Mouse (Mus musculus) adrenal gland, adult (tissue): ENCODE measurements at regions not wholly inside any gene's neighbourhood (a gene's known extent, or its start where the extent isn't known, plus 50 kb on each side); places are given as distances from the start of the nearest gene placed in this dataset.
"Not testable (repeated sequence)": the region's sequence is repeated elsewhere in the genome, so short reads cannot be mapped to it uniquely, and the experiment has no call there.

Source experiments
- DNase-seq, 2 experiments: peaks; one replicate each; pipeline ENCODE4 v3.0.0; 2022 to 2023; ENCODE audit warnings: low spot score in 1 of 2; ENCODE audit not compliant: inconsistent age in 2 of 2

DNA sequence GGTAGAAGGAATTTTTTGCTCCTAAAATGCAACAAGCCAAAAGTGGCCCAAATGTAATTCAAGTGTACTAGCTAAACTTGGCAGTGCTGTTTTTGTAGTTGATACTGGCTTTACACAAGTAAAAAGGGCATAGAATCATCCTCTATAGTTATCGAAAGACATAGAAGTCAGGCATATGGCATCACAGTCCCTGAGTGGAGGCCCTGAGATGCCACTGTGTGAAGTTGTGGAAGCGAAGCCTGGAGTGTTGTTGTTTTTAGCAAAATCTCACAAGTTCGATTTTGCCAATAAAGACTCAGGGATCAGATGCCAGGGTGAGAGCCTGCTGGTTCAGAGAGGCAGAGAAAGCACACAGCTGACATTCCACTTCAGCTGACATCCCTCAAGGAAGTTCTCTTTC is 121.6 kb upstream of the C9orf72 start:
- DNase-seq: no peak

DNA sequence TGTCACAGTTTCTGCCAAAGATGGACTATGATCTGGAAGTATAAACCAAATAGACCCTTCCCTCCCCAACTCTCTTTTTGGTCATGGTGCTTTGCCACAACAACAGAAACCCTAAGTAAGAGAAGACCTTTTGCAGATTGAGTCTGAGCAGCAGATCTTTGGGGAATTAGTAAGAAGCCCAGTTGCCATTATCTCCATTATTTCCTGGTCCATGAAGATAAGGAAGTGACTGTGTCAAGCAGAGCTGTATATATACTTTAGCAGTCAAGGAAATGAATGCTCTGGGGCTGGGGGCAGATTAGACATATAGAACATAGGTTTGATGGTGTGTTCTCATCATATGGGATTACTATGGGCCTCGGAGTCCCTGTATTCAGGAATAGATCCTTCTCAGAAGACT is 117.8 kb upstream of the C9orf72 start:
- DNase-seq: no peak

DNA sequence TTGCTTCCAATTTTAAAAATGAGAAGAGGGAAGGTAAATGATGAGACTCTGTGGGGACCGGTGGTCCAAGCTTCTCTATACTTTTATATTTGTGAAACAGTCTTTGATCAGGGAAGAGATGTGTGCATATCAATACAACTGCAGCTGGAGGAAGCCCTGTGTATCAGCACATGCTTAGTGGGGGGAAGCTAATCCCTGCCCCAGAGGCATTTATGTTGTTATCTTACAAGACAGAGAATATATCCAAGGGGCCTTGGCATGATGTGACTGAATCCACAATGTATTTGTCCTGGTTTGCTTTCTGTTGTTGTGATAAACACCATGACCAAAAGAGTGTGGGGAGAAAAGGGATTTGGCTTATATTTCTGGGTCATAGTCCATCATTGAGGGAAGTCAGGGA is 105.2 kb upstream of the C9orf72 start:
- no peak for DNase-seq

DNA sequence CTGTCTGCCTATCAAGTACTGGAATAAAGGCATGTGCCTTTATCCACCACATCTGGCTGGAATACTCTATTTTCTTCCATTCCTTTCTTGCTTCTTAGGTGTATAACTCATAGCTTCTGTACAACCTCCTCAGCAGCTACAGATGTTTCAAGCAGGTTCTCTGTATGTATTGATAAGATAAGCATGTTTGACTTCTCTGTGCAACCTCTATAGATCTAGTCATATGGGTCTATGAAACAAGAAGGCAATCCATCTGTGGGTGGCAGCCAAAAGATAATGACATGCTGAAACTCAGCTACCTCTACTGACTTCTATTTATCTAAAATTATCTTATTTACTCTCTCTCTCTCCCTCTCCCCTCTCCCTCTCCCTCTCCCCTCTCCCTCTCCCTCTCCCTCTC is 99.3 kb upstream of the C9orf72 start:
- DNase-seq: no peak

DNA sequence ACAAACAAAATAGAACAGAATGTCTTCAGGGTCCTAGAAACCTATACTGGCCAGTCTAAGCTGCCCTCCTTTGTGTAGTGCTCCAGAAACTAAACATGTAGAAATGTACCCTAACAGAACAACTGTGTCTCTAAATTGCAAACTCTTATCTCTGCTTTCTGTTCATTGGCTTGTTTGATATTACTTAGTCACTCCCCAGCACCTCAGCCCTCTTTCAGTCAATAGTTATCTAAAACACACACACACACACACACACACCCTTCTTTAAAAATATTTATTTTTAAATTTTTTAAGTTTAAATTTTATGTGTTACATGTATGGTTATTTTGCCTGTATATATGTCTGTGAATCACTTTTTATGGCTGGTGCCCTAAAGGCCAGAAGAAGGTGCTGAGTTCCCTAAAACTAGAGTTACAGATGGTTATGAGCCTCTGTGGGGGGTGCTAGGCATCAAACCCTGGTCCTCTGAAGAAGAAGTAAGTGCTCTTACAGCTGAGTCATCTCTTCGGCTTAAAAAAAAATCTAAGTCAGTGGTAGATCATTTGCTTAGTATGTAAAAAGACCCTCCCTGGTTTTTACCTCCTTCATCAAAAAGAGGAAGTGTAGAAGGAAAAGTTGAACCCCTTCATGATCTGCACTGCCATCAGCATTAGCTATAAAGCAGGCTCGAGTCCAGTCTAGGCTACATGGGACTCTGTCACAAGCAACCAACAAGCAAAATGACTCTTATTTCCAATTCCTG is 96.6 kb upstream of the C9orf72 start:
- DNase-seq: no peak

DNA sequence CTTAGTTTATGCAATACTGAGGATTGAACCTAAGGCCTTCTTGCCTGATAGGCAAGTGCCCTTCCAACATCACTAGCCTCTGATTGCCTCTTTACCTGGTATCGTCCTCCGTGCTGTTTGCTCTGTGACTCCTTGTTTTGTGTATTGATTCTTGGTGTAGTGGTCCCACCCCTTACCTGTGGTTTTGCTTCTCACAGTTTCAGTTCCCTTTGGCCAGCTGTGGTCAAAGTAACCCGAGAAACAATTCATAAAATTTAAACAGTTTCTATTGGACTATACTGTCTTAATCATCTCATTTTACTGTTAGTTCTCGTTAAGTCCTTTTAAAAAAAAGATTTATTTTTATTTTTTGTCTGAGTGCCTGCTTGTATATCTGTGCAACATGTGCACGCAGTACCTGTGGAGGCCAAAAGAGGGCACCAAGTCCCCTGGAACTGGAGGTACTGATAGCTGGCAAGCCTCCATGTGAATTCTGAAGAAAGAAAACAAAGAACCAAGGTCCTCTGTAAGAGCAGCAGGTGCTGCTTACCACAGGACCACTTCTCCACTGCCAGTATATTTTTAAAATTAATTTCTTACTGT is 84.5 kb upstream of the C9orf72 start:
- peak; percentile 6 to 63 for DNase-seq

DNA sequence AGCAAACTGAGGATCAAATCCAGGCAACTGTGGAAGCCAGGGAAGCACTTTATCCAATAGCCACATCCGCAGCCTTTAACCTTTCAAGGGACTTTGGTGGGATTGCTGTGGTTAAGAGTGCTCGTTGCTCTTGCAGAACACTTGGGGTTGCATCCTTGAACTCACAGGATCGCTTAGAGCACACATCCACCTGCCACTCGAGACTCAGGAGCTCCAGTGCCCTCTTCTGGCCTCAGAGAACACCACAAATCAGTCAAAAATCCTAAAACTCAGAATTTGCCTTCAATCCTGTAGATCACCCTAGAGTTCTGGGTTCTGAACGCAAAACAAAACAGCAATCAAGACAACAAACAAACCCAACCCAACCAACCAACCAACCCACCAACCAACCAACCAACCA is 82.2 kb upstream of the C9orf72 start:
- DNase-seq: peak in 1 of 2 experiments; percentile 34

DNA sequence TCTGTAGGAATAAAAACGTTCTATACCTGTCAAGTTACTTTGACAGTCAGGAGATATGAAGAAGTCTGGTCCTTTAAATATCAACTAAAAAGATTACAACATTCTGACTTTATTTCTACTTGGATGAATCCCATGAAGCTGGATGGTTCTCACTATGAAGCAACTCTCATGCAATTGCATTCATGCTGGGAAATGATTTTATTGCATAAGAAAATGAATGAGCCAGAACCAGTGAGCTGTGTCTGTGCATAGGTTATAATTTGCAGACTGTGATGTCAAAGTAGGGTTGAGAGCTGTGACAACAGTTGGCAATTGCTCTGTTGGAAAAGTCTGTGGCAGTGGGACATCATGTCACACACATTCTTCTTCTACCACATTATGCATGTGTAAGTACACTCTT is 79.2 kb upstream of the C9orf72 start:
- DNase-seq: peak in 1 of 2 experiments; percentile 47

DNA sequence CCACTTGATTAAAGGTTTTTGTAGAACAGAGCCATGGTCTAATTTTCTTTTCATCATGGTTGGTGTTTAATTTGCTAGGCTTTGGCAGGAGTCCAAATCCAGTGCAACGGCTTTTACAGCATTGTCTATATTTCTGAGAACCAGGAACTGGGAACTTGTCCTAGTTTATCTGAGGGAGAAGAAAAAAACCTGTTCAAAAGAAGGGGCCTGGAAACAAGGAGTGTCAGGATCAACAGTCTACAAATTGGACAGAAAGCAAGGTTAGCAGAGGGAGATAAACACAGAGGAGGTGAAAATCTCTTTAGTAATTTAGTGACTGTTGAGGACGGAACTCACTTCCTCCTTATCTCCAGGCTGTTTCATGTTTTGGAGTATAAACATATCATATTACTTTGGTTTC is 74.9 kb upstream of the C9orf72 start:
- no peak for DNase-seq

DNA sequence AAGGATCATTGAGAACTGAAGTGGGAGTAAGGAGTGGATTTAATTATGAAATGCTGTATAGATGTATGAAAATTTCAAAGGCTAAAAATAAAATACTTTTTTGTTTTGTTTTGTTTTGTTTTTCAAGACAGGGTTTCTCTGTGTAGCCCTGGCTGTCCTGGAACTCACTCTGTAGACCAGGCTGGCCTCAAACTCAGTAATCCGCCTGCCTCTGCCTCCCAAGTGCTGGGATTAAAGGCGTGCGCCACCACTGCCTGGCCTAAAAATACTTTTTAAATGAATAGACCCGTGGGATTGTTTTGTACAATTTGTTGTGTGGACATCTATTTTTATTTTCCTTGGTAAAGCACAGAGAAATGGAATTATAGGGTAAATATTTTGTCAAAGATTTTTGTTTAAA is 74.4 kb upstream of the C9orf72 start:
- not testable (repeated sequence) for DNase-seq

DNA sequence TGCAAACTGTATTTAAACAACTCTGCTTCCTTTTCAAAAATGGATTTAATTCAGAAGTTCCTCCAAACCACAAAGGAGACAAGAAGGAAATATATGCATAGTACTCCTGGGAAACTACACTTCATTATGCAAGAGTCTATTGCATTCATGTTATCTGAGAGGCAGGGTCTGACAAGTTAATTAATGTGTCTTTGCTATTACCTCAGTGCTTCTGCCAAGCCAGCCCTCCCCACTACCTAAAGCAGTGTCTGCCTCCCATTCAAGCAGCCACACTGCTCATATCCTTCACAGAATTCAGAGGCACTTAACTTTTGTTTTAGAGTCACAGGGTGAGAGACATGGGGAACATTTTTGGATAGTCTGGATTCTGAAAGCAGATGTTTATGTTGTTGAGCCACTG is 58.6 kb upstream of the C9orf72 start:
- no peak for DNase-seq
